Mouse (Mus musculus): ENCODE measurements around the gene Gadd45a. TPM values are rescaled to one million over a fixed set of nuclear protein-coding genes. Genes with fewer than 3 reads are reported as not detected.

Gene Gadd45a
- total and polyA plus RNA-seq, 2 experiments from 2014 or later: 7.9 to 16.9 TPM

GRCm38 (mm10) chr6:67013949-67014678, 23.1 kb downstream of the Gadd45a start:
- no peaks in the 10 kb centered on the region for H3K9me3 ChIP-seq (ENCODE audit: low read length)
- 91% methylated on average over 9 of the region's 9 CpGs for WGBS
- no peak for TF ChIP-seq CTCF (IDR thresholded peaks at IDR 0.05; ENCODE audit: low read depth)
- ATAC-seq (no peak), DNase-seq (ENCODE audit: low spot score) (no peak)
- H3K36me3 ChIP-seq (ENCODE audit: insufficient read depth, low read length): no peaks in the 10 kb centered on the region
- no peak overlapping the region for H3K4me3 ChIP-seq (ENCODE audit: low read length)
- no peak overlapping the region for H3K27ac ChIP-seq
- H3K4me1 ChIP-seq (ENCODE audit: insufficient read depth, low read length): no peaks in the 10 kb centered on the region
- no peaks in the 10 kb centered on the region for H3K27me3 ChIP-seq (ENCODE audit: insufficient read depth, low read length)
- H3K4me2 ChIP-seq (ENCODE audit: low read depth, low read length): no peak overlapping the region
- H3K9ac ChIP-seq (replicated peaks; ENCODE audit: low read length): no peak overlapping the region

GRCm38 (mm10) chr6:67013293-67013948, 23.8 kb downstream of the Gadd45a start:
- DNase-seq (ENCODE audit: low spot score) (no peak), ATAC-seq (no peak)
- Histone ChIP-seq H3K27ac (no peak overlapping the region), H3K4me1 (ENCODE audit: insufficient read depth, low read length) (no peaks in the 10 kb centered on the region), H3K27me3 (ENCODE audit: insufficient read depth, low read length) (no peaks in the 10 kb centered on the region), H3K4me2 (ENCODE audit: low read depth, low read length) (no peak overlapping the region), H3K36me3 (ENCODE audit: insufficient read depth, low read length) (no peaks in the 10 kb centered on the region), H3K9me3 (ENCODE audit: low read length) (no peaks in the 10 kb centered on the region), H3K9ac (replicated peaks; ENCODE audit: low read length) (no peak overlapping the region), H3K4me3 (ENCODE audit: low read length) (no peak overlapping the region)
- 93% methylated on average over 6 of the region's 6 CpGs for WGBS
- TF ChIP-seq CTCF (IDR thresholded peaks at IDR 0.05; ENCODE audit: low read depth): no peak

GRCm38 (mm10) chr6:67011217-67011518, 26.1 kb downstream of the Gadd45a start:
- ATAC-seq (no peak), DNase-seq (ENCODE audit: low spot score) (no peak)
- H3K9ac ChIP-seq (replicated peaks; ENCODE audit: low read length): no peak overlapping the region
- peak overlapping the region; percentile 54; the same call in 1 of the 2 replicates for H3K27ac ChIP-seq
- no peaks in the 10 kb centered on the region for H3K9me3 ChIP-seq (ENCODE audit: low read length)
- no peak overlapping the region for H3K4me2 ChIP-seq (ENCODE audit: low read depth, low read length)
- H3K4me3 ChIP-seq (ENCODE audit: low read length): no peak overlapping the region
- no peaks in the 10 kb centered on the region for H3K36me3 ChIP-seq (ENCODE audit: insufficient read depth, low read length)
- no peaks in the 10 kb centered on the region for H3K27me3 ChIP-seq (ENCODE audit: insufficient read depth, low read length)
- H3K4me1 ChIP-seq (ENCODE audit: insufficient read depth, low read length): no peaks in the 10 kb centered on the region
- no peak for TF ChIP-seq CTCF (IDR thresholded peaks at IDR 0.05; ENCODE audit: low read depth)

GRCm38 (mm10) chr6:67010370-67011216, 26.7 kb downstream of the Gadd45a start:
- 52% methylated on average over 7 of the region's 7 CpGs for WGBS
- DNase-seq (ENCODE audit: low spot score) (peak; percentile 33), ATAC-seq (peak; percentile 86)
- Histone ChIP-seq H3K4me2 (ENCODE audit: low read depth, low read length) (no peak overlapping the region), H3K4me3 (ENCODE audit: low read length) (no peak overlapping the region), H3K27me3 (ENCODE audit: insufficient read depth, low read length) (no peaks in the 10 kb centered on the region), H3K9me3 (ENCODE audit: low read length) (no peaks in the 10 kb centered on the region), H3K4me1 (ENCODE audit: insufficient read depth, low read length) (no peaks in the 10 kb centered on the region), H3K36me3 (ENCODE audit: insufficient read depth, low read length) (no peaks in the 10 kb centered on the region), H3K27ac (peak overlapping the region; percentile 54; the same call in 1 of the 2 replicates), H3K9ac (replicated peaks; ENCODE audit: low read length) (no peak overlapping the region)
- TF ChIP-seq CTCF (IDR thresholded peaks at IDR 0.05; ENCODE audit: low read depth): no peak

- ATAC-seq (no peak), DNase-seq (ENCODE audit: low spot score) (no peak)
- Histone ChIP-seq H3K27me3 (ENCODE audit: insufficient read depth, low read length) (no peaks in the 10 kb centered on the region), H3K27ac (no peak overlapping the region), H3K9me3 (ENCODE audit: low read length) (no peaks in the 10 kb centered on the region), H3K4me3 (ENCODE audit: low read length) (no peak overlapping the region), H3K9ac (replicated peaks; ENCODE audit: low read length) (no peak overlapping the region), H3K4me2 (ENCODE audit: low read depth, low read length) (no peak overlapping the region), H3K4me1 (ENCODE audit: insufficient read depth, low read length) (no peaks in the 10 kb centered on the region), H3K36me3 (ENCODE audit: insufficient read depth, low read length) (no peaks in the 10 kb centered on the region)
- no peak for TF ChIP-seq CTCF (IDR thresholded peaks at IDR 0.05; ENCODE audit: low read depth)
- WGBS: 89% methylated on average over 3 of the region's 3 CpGs
These were observed 27.4 kb downstream of the Gadd45a start for GRCm38 (mm10) chr6:67009888-67010287.

GRCm38 (mm10) chr6:66999800-67000199, 37.5 kb downstream of the Gadd45a start:
- no peak overlapping the region for H3K4me3 ChIP-seq (ENCODE audit: low read length)
- ATAC-seq (no peak), DNase-seq (ENCODE audit: low spot score) (no peak)
- no peaks in the 10 kb centered on the region for H3K36me3 ChIP-seq (ENCODE audit: insufficient read depth, low read length)
- no peaks in the 10 kb centered on the region for H3K4me1 ChIP-seq (ENCODE audit: insufficient read depth, low read length)
- H3K9me3 ChIP-seq (ENCODE audit: low read length): no peaks in the 10 kb centered on the region
- TF ChIP-seq CTCF (IDR thresholded peaks at IDR 0.05; ENCODE audit: low read depth): no peak
- no peak overlapping the region for H3K4me2 ChIP-seq (ENCODE audit: low read depth, low read length)
- no peak overlapping the region for H3K27ac ChIP-seq
- no peak overlapping the region for H3K9ac ChIP-seq (replicated peaks; ENCODE audit: low read length)
- no peaks in the 10 kb centered on the region for H3K27me3 ChIP-seq (ENCODE audit: insufficient read depth, low read length)
